Comparison of ENCODE assay signal across 16 mouse cellular contexts in the genomic region with DNA sequence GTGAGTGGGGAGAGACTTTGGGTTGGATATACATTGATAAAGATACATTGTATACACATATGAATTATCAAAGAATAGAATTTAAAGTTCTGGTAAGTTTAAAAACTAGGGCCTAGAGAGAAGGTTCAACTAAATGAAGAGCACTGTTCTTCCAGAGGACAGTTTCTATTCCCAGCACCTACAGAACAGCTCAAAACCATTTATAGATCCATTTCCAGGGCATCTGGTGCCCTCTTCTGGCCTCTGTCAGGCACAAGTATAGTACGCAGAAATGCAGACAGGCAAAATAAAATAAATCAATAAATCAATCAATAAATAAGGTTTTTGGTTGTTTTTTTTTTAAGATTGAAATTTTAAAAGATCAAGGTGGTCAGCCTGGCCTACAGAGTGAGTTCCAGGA.
A peak's percentile ranks its signal among the peaks of the same experiment; 100 is the strongest.
DNase-seq lines count a peak whose midpoint lies in the region; ATAC-seq and TF ChIP-seq lines count a peak whose summit lies in the region.
"Had no signal": no experiment of that assay in that cellular context is flagged by ENCODE, and none has a peak within 500 bp of the region (broad histone marks: within the 10 kb centered on the region; RNA-seq: fewer than 3 reads in every experiment).

No protein-coding gene starts in this region.

- 100% methylated on average over 1 of the region's 1 CpGs for WGBS in thymus, adult 2 months

- H3K4me3 ChIP-seq in left cerebral cortex, adult 2 months, result no peak overlapping the region
- H3K4me3 ChIP-seq in thymus, adult 2 months (ENCODE audit: control insufficient read depth, insufficient read depth, low read length), result no peak overlapping the region
- H3K4me3 ChIP-seq: erythroblast, embryonic 14.5 days; neural tube, embryonic 12.5 days had no signal

- intact Hi-C loops in left cerebral cortex, adult 2 months (cut with DNase I), result no loop called here
- intact Hi-C loops in left cerebral cortex, postnatal 4 days (cut with DNase I), result no loop called here

- TF ChIP-seq CTCF in left cerebral cortex, adult 2 months (IDR thresholded peaks at IDR 0.05), result peak; percentile 31
- no peak for TF ChIP-seq CTCF in thymus, adult 2 months (IDR thresholded peaks at IDR 0.05; ENCODE audit: borderline replicate concordance, control insufficient read depth, extremely low read depth, insufficient read depth, low read length, poor library complexity)

- no peak for ATAC-seq in CD4-positive, CD25-positive, alpha-beta regulatory T cell, adult 4 months
- ATAC-seq: forebrain, embryonic 16.5 days; midbrain, embryonic 16.5 days had no signal

- H3K4me1 ChIP-seq in thymus, adult 2 months (replicated peaks; ENCODE audit: control insufficient read depth, insufficient read depth, low read length), result peaks cover 7% of the 10 kb centered on the region; the same call in 1 of the 2 replicates
- H3K4me1 ChIP-seq: neural tube, embryonic 12.5 days had no signal

- no peaks in the 10 kb centered on the region for H3K27me3 ChIP-seq in thymus, adult 2 months (ENCODE audit: control insufficient read depth, insufficient read depth, low read length)
- H3K27me3 ChIP-seq: neural tube, embryonic 12.5 days had no signal

- no peak for TF ChIP-seq POLR2A in thymus, adult 2 months (IDR thresholded peaks at IDR 0.05; ENCODE audit: control insufficient read depth, extremely low read depth, insufficient read depth, low read length, poor library complexity)

- H3K36me3 ChIP-seq in thymus, adult 2 months (ENCODE audit: control insufficient read depth, insufficient read depth, low read length), result no peaks in the 10 kb centered on the region
- H3K36me3 ChIP-seq: neural tube, embryonic 12.5 days had no signal

- H3K27ac ChIP-seq in left cerebral cortex, adult 2 months, result no peak overlapping the region
- H3K27ac ChIP-seq in thymus, adult 2 months (ENCODE audit: control insufficient read depth, insufficient read depth, low read length), result no peak overlapping the region
- H3K27ac ChIP-seq: hindbrain, embryonic 14.5 days; neural tube, embryonic 12.5 days had no signal

- DNase-seq in CD4-positive, CD25-positive, alpha-beta regulatory T cell, adult 2 months (ENCODE audit: low read depth, low spot score), result peak; percentile 67
- no peak for DNase-seq in left cerebral cortex, adult 2 months (ENCODE audit: extremely low spot score in 1 of 2, low spot score in 2 of 2)
- no peak for DNase-seq in left cerebral cortex, postnatal 4 days
- DNase-seq in thymus, postnatal 25 days, result peak; percentile 34
- no peak for DNase-seq in thymus, adult 2 months
- DNase-seq in adrenal gland, adult 18-20 months (ENCODE audit: low spot score in 2 of 2), result no peak
- DNase-seq in layer of hippocampus, postnatal 36 days, result no peak
- DNase-seq: adrenal gland, postnatal 36 days; cerebellum, adult 9-10 months; embryo, embryonic 11 days had no signal

Comparison
In these comparisons a context has a peak if more than half of its experiments do, and no peak if none do; other contexts are left out.
1. DNase-seq: peak in CD4-positive, CD25-positive, alpha-beta regulatory T cell, adult 2 months (single experiment) and thymus, postnatal 25 days (single experiment); none in left cerebral cortex, adult 2 months (0 of 2), left cerebral cortex, postnatal 4 days (single experiment), thymus, adult 2 months (single experiment), adrenal gland, adult 18-20 months (0 of 2) and layer of hippocampus, postnatal 36 days (0 of 2).